Mouse (Mus musculus) urinary bladder, postnatal 36 days (tissue): ENCODE data around the gene Insc.

ENCODE experiments used
- DNase-seq, 2 experiments: peaks; one replicate each; pipeline ENCODE4 v3.0.0; 2022; ENCODE audit warnings: low spot score in 2 of 2, mixed read lengths in 1 of 2

Gene Insc

GRCm38 (mm10) chr7:114822736-114823135, 79.2 kb downstream of the Insc start:
- DNase-seq = no peak

DNA sequence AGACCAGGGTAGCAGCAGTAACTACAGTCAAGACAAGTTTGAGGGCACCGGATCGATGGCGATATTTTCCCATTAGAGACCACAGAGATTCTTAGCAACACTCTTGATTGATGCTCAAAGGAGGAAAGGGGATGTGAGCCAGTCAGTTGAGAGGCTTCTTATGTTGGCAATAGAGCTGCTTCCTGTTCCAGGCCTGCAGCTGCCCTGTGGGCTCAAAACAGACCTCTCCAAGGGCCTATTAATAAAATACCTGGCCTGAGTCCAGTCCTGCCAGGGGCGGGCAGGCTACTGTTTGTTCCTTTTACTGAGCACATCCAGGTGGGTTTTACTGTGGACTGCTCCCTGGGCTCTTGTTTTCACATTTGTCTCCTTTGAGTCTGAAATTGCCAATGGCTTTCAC, 83.9 kb downstream of the Insc start:
- no peak for DNase-seq

GRCm38 (mm10) chr7:114832257-114832940, 88.9 kb downstream of the Insc start:
- DNase-seq = no peak

- no peak for DNase-seq
Measured at GRCm38 (mm10) chr7:114834504-114834903, 91.0 kb downstream of the Insc start.

GRCm38 (mm10) chr7:114837268-114837667, 93.8 kb downstream of the Insc start:
- DNase-seq = no peak

GRCm38 (mm10) chr7:114840029-114840745, 96.7 kb downstream of the Insc start:
- DNase-seq = no peak

GRCm38 (mm10) chr7:114842644-114843211, 99.2 kb downstream of the Insc start:
- DNase-seq = no peak

DNA sequence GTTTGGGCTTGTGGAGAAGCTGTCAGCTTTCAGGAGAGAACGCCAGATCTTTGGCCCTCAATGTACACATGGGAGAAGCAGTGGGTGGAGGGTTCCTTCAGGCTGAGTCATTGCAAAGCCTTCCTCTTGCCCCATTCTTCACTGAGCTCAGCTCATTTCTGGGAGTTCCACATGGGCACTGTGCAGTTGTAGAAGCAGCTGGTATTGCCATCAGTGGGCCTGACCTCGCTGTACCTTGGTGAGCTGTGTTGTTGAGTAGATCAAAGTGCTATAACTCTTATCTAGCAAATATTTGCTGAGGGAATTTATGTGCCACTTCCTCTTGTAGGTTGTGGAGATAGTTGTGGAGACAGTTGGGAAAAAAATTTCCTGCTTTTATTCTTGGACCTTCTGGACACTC, 103.7 kb downstream of the Insc start:
- no peak for DNase-seq

DNA sequence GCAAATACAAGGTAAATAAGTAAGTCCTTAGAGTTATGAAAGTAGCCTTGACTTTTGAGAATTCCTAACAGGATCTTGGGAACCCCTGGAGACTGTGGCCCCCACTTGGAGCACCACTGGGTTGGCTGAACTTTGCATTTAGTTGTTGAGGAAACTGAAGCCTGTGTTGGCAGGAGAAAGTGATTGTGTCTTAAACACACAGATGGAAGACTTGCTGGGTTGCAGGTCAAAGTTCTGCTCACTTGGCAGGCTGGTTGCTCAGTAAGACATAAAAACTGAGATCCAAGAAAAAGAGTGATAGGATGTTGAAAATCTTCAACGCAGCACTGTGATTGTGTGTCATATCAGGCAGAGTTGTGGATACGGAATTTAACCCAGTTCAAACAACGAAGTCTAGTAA, 108.9 kb downstream of the Insc start:
- DNase-seq = no peak

DNA sequence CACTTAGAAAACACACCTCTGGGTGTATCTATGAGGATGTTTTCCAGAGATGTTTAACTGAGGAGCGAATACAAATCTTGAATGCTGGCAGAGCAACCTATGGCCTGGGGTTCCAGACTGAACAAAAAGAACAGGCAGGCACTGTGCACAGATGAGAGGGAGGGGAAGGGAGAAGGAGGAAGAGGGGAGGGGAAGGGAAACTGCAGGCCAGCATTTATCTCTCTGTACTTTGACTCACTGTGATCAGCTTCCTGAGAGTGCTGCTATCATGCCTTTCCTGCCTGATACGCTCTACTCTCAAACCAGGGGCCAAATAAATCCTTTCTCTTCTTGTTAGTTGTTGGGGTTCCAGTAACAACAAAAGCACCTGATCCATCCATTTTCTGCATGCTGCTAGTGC, 110.7 kb downstream of the Insc start:
- DNase-seq = no peak

GRCm38 (mm10) chr7:114860858-114861523, 117.5 kb downstream of the Insc start:
- DNase-seq = no peak

GRCm38 (mm10) chr7:114873315-114874012, 130.0 kb downstream of the Insc start:
- DNase-seq = no peak

GRCm38 (mm10) chr7:114874032-114874441, 130.5 kb downstream of the Insc start:
- peak in 1 of 2 experiments; percentile 17 for DNase-seq

DNA sequence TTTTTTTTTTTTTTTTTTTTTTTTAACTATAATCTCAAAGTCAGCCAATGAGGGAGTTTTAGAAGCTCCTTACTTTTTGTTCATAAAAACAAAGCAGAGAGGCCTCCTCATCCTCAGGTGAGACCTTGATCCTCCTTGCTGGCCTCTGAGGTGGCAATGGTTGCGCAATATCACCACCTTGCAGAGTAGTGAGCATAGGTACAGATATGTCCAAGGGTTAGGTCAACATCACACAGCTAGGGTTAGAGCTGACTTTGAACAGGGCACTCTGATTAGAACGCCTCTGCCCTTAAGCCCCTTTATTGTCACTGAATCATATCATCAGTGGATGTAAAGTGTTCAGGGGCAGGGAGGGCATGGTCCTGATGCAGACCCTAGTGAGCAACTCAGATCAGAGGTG, 131.1 kb downstream of the Insc start:
- DNase-seq = no peak

GRCm38 (mm10) chr7:114883602-114884001, 140.1 kb downstream of the Insc start:
- no peak for DNase-seq

- DNase-seq = no peak
Measured at GRCm38 (mm10) chr7:114886933-114887332, 143.4 kb downstream of the Insc start.

DNA sequence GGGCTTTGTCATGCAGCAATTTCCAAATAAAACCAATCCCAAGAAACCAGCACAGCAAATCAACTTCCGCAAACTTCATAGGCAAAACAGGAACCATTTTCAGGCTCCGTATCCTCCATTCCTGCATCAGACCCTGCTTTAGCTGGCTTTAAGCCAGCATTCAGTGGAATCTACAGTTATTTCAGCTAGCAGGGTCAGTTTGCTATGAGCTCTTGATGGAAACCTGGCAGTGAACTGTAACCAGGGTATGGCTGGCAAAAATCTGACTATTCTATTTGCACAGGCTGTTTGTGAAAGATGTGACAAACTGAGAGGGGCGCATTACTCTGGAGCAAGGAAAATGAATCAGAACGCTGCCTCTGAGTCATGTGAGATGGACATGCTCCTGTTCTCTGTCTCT, 146.7 kb downstream of the Insc start:
- DNase-seq = no peak

DNA sequence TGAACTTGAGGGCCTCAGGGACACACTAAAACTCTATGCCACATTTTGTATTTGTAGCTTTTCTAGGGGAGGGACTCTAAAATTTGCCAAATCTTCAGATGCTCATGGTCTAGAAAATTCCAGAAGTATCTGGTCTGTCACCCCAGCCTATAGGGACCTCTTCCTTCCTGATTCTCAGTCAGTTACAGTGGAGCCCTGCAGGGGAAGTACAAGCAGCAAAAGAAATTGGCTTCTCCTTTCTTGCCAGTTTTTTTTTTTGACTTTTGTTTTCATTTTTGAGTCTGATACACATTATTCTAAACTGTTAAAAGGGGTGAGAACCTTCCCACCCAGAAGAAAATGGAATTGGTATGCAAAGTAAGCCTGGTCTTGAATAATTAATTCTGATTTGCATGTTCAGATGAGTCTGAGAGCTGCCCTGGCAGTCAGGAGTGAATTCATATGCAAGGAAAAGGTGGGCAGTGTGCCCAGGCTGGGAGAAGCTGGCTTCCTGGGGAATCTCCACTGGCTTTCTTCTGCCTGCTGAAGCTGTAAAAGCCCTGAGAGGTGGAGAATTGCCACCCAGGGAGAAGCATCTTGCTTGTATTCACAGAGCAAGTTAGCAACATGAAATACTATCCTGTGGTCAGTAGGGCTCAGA, 149.2 kb downstream of the Insc start:
- no peak for DNase-seq

DNA sequence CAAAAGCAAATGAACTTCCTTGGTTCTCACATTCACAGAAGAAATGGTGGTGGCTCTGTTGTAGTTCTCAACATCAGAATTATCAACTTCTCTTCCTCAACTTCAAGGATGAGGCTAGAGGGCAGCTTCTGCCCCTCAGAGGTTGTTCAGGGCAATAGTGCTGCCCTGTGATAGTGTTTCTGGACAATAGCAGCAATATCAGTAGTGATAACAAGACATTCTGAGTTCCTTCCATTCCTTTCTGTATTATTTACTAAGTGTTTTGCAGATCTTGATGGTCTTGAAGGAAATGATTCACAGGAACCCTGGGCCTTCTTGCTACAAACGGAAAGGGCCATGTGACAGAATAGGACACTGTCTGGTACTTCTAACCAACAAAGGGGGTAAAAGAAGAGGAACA, 150.4 kb downstream of the Insc start:
- no peak for DNase-seq

DNA sequence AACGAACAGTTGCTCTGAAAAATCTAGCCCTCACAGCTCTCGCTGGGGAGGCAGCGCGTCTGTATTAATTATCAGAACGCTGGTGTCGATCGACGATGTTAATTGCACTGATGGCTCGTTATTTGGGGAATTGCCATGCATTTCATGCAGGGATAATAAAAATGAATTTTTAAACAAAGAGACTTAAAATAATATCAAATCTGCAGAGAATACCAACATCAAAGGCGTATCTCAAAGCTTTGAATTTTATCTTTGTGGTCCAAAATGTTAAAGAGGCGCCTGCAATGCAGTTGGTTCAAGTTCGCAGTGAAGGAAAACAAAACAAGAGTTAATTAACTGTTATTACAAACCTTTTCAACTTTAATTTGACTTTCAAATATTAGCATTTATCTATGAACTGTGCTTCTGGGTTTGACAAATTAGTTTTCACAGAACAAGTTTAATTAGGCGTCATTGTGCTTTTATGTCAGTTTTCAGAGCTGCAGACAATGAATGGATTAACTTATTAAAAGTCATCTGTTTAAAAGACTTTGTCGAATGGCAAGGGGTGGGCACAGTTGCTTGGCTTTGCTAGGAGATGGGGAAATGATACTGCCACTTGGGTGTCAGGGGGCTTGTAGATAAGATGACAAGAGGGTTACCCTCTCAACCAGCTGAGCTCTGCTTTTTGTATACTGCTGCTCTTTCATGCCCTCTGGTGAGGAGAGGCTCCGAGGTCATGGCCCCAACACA, 153.6 kb downstream of the Insc start:
- DNase-seq = no peak
